Mouse (Mus musculus) CH12.LX (cell line): Measurements from ENCODE around the gene Gm21970. TPM values are rescaled to one million over a fixed set of nuclear protein-coding genes. Genes with fewer than 3 reads are reported as not detected.

Source experiments
- DNase-seq: peaks from one replicate; pipeline ENCODE4 v3.0.0-alpha.2; 2013; ENCODE audit errors: extremely low read depth
- H3K27ac ChIP-seq: 2 replicates; pipeline ENCODE4 v1.5.1; 2012; ENCODE audit warnings: low read depth, mild to moderate bottlenecking, control low read depth, moderate library complexity; ENCODE audit not compliant: insufficient read depth
- H3K27me3 ChIP-seq: replicated peaks from 2 replicates; pipeline ENCODE3; 2012; ENCODE audit warnings: inconsistent platforms
- H3K36me3 ChIP-seq, 2 experiments: replicated peaks in 1 of 2; 2 replicates each; pipeline versions ENCODE3 to v1.6.1; 2012; ENCODE audit warnings: inconsistent platforms in 1 of 2, low read length in 1 of 2, mild to moderate bottlenecking in 1 of 2, mixed read lengths in 1 of 2, moderate library complexity in 1 of 2; ENCODE audit not compliant: control insufficient read depth in 1 of 2, insufficient read depth in 1 of 2
- H3K4me1 ChIP-seq, 2 experiments: 2 replicates each; pipeline ENCODE4 v1.6.1; 2012; ENCODE audit warnings: inconsistent platforms in 1 of 2, moderate library complexity in 1 of 2; ENCODE audit not compliant: insufficient read depth in 2 of 2, control insufficient read depth in 1 of 2
- H3K4me2 ChIP-seq: 2 replicates; pipeline ENCODE4 v1.6.1; 2012; ENCODE audit warnings: low read depth, mild to moderate bottlenecking, control low read depth; ENCODE audit not compliant: poor library complexity, insufficient read depth, severe bottlenecking
- H3K4me3 ChIP-seq, 3 experiments: fragments of 150-350 bp in 1 of 3; sonication (generic) in 1 of 3; replicated peaks in 1 of 3; 2 replicates each; pipeline versions ENCODE3 to v1.5.1; 2011 to 2012; ENCODE audit warnings: low read depth in 2 of 3, low read length in 2 of 3, mild to moderate bottlenecking in 2 of 3, moderate library complexity in 2 of 3, control low read depth in 1 of 3, improper control_type of control experiment in 1 of 3, inconsistent platforms in 1 of 3, mixed read lengths in 1 of 3; ENCODE audit not compliant: poor library complexity in 1 of 3
- H3K79me2 ChIP-seq: replicated peaks from 2 replicates; pipeline ENCODE4 v1.6.1; 2012; ENCODE audit warnings: mild to moderate bottlenecking, moderate library complexity; ENCODE audit not compliant: control insufficient read depth, poor library complexity, insufficient read depth, severe bottlenecking; ENCODE audit errors: extremely low read depth
- H3K9ac ChIP-seq: 2 replicates; pipeline ENCODE4 v1.6.1; 2012; ENCODE audit warnings: low read depth, mild to moderate bottlenecking, control low read depth, moderate library complexity; ENCODE audit not compliant: insufficient read depth
- H3K9me3 ChIP-seq: replicated peaks from 2 replicates; pipeline ENCODE3; 2012; ENCODE audit warnings: low read length, inconsistent platforms, mixed read lengths
- BHLHE40 ChIP-seq: IDR thresholded peaks from 2 replicates; pipeline ENCODE4 v1.6.1; 2011; ENCODE audit warnings: mild to moderate bottlenecking, low read depth, low read length, improper control_type of control experiment
- CHD1 ChIP-seq: IDR thresholded peaks from 2 replicates; pipeline ENCODE4 v1.6.1; 2012; ENCODE audit warnings: low read depth, low read length, improper control_type of control experiment, inconsistent platforms
- CHD2 ChIP-seq: IDR thresholded peaks from 2 replicates; pipeline ENCODE4 v1.6.1; 2011; ENCODE audit warnings: low read length, improper control_type of control experiment
- CTCF ChIP-seq, 2 experiments: IDR thresholded peaks in 1 of 2; conservative IDR thresholded peaks in 1 of 2; 2 replicates each; pipeline ENCODE4 v1.5.1; 2011 to 2012; ENCODE audit warnings: low read depth in 2 of 2, low read length in 2 of 2, improper control_type of control experiment in 1 of 2, inconsistent platforms in 1 of 2, mild to moderate bottlenecking in 1 of 2, moderate library complexity in 1 of 2
- E2F4 ChIP-seq: IDR thresholded peaks from 2 replicates; pipeline ENCODE4 v1.6.1; 2011; ENCODE audit warnings: low read depth, low read length, improper control_type of control experiment; ENCODE audit not compliant: insufficient replicate concordance
- ELF1 ChIP-seq: IDR thresholded peaks from 2 replicates; pipeline ENCODE4 v1.6.1; 2014; ENCODE audit warnings: low read depth, mild to moderate bottlenecking, inconsistent platforms, low read length, improper control_type of control experiment
- EP300 ChIP-seq: IDR thresholded peaks from 2 replicates; pipeline ENCODE4 v1.6.1; 2011; ENCODE audit warnings: low read length, improper control_type of control experiment
- GABPA ChIP-seq: IDR thresholded peaks from 2 replicates; pipeline ENCODE4 v1.6.1; 2012; ENCODE audit warnings: low read depth, low read length, improper control_type of control experiment, inconsistent platforms; ENCODE audit not compliant: insufficient replicate concordance
- HCFC1 ChIP-seq: IDR thresholded peaks from 2 replicates; pipeline ENCODE4 v1.6.1; 2012; ENCODE audit warnings: low read depth, mild to moderate bottlenecking, inconsistent platforms, low read length, improper control_type of control experiment
- IRF4 ChIP-seq: IDR thresholded peaks from 2 replicates; pipeline ENCODE4 v1.6.1; 2014; ENCODE audit warnings: low read depth, mild to moderate bottlenecking, inconsistent platforms, low read length, improper control_type of control experiment
- JUN ChIP-seq: IDR thresholded peaks from 2 replicates; pipeline ENCODE4 v1.6.1; 2011; ENCODE audit warnings: low read depth, mild to moderate bottlenecking, low read length, improper control_type of control experiment, moderate library complexity; ENCODE audit not compliant: insufficient read depth
- JUND ChIP-seq: conservative IDR thresholded peaks from 2 replicates; pipeline ENCODE4 v1.6.1; 2011; ENCODE audit warnings: low read depth, low read length, improper control_type of control experiment
- MAX ChIP-seq: IDR thresholded peaks from 2 replicates; pipeline ENCODE4 v1.6.1; 2011; ENCODE audit warnings: low read length, improper control_type of control experiment
- MAZ ChIP-seq: IDR thresholded peaks from 2 replicates; pipeline ENCODE4 v1.6.1; 2012; ENCODE audit warnings: low read depth, mild to moderate bottlenecking, inconsistent platforms, low read length, improper control_type of control experiment, moderate library complexity
- MYC ChIP-seq: IDR thresholded peaks from 2 replicates; pipeline ENCODE4 v1.6.1; 2011; ENCODE audit warnings: low read depth, mild to moderate bottlenecking, improper control_type of control experiment, low read length
- NELFE ChIP-seq: IDR thresholded peaks from 2 replicates; pipeline ENCODE4 v1.6.1; 2011; ENCODE audit warnings: low read depth, low read length, improper control_type of control experiment
- NRF1 ChIP-seq: IDR thresholded peaks from 2 replicates; pipeline ENCODE4 v1.6.1; 2014; ENCODE audit warnings: low read depth, mild to moderate bottlenecking, inconsistent platforms, low read length, improper control_type of control experiment, moderate library complexity
- PAX5 ChIP-seq: IDR thresholded peaks from 2 replicates; pipeline ENCODE4 v1.6.1; 2012; ENCODE audit warnings: low read length, inconsistent platforms, mixed read lengths
- POLR2A ChIP-seq: IDR thresholded peaks from 2 replicates; pipeline ENCODE4 v1.6.1; 2011; ENCODE audit warnings: low read depth, mild to moderate bottlenecking, improper control_type of control experiment, low read length
- RCOR1 ChIP-seq: conservative IDR thresholded peaks from 2 replicates; pipeline ENCODE4 v1.6.1; 2012; ENCODE audit warnings: low read depth, mild to moderate bottlenecking, inconsistent platforms, low read length, improper control_type of control experiment
- SIN3A ChIP-seq: IDR thresholded peaks from 2 replicates; pipeline ENCODE4 v1.6.1; 2012; ENCODE audit warnings: low read length, improper control_type of control experiment, inconsistent platforms
- SMC3 ChIP-seq: IDR thresholded peaks from 2 replicates; pipeline ENCODE4 v1.6.1; 2011; ENCODE audit warnings: low read depth, low read length, improper control_type of control experiment
- TBP ChIP-seq: conservative IDR thresholded peaks from 2 replicates; pipeline ENCODE4 v1.6.1; 2011; ENCODE audit warnings: low read depth, low read length, improper control_type of control experiment
- TCF12 ChIP-seq: IDR thresholded peaks from 2 replicates; pipeline ENCODE4 v1.6.1; 2014; ENCODE audit warnings: low read depth, mild to moderate bottlenecking, inconsistent platforms, low read length, improper control_type of control experiment
- UBTF ChIP-seq: IDR thresholded peaks from 2 replicates; pipeline ENCODE4 v1.6.1; 2012; ENCODE audit warnings: low read depth, mild to moderate bottlenecking, inconsistent platforms, low read length, improper control_type of control experiment, moderate library complexity
- USF1 ChIP-seq: IDR thresholded peaks from 2 replicates; pipeline ENCODE4 v1.6.1; 2014; ENCODE audit warnings: low read depth, mild to moderate bottlenecking, inconsistent platforms, low read length, improper control_type of control experiment
- USF2 ChIP-seq: conservative IDR thresholded peaks from 2 replicates; pipeline ENCODE4 v1.6.1; 2011; ENCODE audit warnings: low read depth, low read length, improper control_type of control experiment
- ZC3H11A ChIP-seq: IDR thresholded peaks from 2 replicates; pipeline ENCODE4 v1.6.1; 2012; ENCODE audit warnings: low read depth, mild to moderate bottlenecking, inconsistent platforms, low read length, improper control_type of control experiment
- ZNF384 ChIP-seq: IDR thresholded peaks from 2 replicates; pipeline ENCODE4 v1.6.1; 2012; ENCODE audit warnings: low read depth, low read length, improper control_type of control experiment, inconsistent platforms
- dilution Hi-C: fragments of 300-500 bp; cut with MboI; formaldehyde crosslinking; loops from 2 replicates; pipeline ENCODE4 v1.14.3; 2020; ENCODE audit warnings: low sequenced_read_pairs; ENCODE audit not compliant: extremely low pct_unique_long_range_greater_than_20kb, extremely low pct_ligation_motif_present
- in situ Hi-C: fragments of 300-500 bp; cut with MboI; formaldehyde crosslinking; loops from 3 replicates; pipeline ENCODE4 v1.14.3; 2019; ENCODE audit warnings: low sequenced_read_pairs, low pct_ligation_motif_present, low pct_unique_long_range_greater_than_20kb, mixed read lengths
- polyA plus RNA-seq: library from polyadenylated mRNA; unstranded; fragments of >175 nt; gene quantifications from 2 replicates; pipeline ENCODE4 v1.2.1, GENCODE M21; 2012; ENCODE audit warnings: low read depth; ENCODE audit not compliant: insufficient read length
- total RNA-seq, 2 experiments: library from RNA; depleted of rRNA; stranded (reverse); fragments of 300-350 nt in 1 of 2; fragments of >200 nt in 1 of 2; gene quantifications; 2 replicates each; pipeline ENCODE4 v1.2.3; 2012 to 2014

Gm21970 gene
- total and polyA plus RNA-seq, 3 experiments = not detected

DNA sequence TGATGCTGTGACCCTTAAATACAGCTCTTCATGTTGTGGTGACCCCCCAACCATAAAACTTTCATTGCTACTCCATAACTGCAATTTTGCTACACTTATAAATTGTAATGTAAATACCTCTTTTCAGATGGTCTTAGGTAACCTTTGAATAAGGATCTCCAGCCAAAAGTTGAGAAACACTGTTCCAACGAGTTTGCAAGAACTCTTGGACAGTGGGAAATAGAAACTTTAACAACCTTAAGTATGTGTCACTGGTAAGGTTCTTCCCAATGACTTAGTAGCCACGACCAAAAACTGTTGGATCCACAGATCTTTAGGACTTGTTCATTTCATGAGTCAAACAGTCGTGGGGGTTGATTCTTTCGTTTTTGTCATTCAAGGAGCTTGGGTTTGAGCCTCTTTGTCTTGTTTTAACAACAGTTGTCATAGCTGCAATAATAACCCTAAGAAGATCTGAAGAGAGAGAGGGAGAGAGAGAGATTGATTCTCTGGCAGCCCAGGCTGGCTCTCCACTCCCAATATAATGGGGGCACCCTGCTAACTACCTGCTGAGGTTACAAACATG, 72.4 kb downstream of the Gm21970 start:
- H3K27me3 ChIP-seq = no peaks in the 10 kb centered on the region
- no peaks in the 10 kb centered on the region for H3K79me2 ChIP-seq
- no peak overlapping the region for H3K27ac ChIP-seq
- H3K4me3 ChIP-seq = peak overlapping the region; percentile 67 to 74 (median 69)
- TF ChIP-seq TCF12 (no peak), PAX5 (no peak), JUND (no peak), MYC (no peak), CHD2 (no peak)
- TF ChIP-seq, all 38 proteins: peak for 0
- peak overlapping the region; percentile 86 for H3K4me2 ChIP-seq
- peaks cover 11% of the 10 kb centered on the region for H3K9me3 ChIP-seq
- H3K36me3 ChIP-seq = peaks cover 0 to 13% of the 10 kb centered on the region in 2 experiments
- no peak for DNase-seq
- peaks cover 11 to 65% of the 10 kb centered on the region in 2 experiments; a peak in 3 of 4 replicates for H3K4me1 ChIP-seq
- dilution Hi-C loops (no loop called here), in situ Hi-C loops (no loop called here)
- peak overlapping the region; percentile 86 for H3K9ac ChIP-seq

DNA sequence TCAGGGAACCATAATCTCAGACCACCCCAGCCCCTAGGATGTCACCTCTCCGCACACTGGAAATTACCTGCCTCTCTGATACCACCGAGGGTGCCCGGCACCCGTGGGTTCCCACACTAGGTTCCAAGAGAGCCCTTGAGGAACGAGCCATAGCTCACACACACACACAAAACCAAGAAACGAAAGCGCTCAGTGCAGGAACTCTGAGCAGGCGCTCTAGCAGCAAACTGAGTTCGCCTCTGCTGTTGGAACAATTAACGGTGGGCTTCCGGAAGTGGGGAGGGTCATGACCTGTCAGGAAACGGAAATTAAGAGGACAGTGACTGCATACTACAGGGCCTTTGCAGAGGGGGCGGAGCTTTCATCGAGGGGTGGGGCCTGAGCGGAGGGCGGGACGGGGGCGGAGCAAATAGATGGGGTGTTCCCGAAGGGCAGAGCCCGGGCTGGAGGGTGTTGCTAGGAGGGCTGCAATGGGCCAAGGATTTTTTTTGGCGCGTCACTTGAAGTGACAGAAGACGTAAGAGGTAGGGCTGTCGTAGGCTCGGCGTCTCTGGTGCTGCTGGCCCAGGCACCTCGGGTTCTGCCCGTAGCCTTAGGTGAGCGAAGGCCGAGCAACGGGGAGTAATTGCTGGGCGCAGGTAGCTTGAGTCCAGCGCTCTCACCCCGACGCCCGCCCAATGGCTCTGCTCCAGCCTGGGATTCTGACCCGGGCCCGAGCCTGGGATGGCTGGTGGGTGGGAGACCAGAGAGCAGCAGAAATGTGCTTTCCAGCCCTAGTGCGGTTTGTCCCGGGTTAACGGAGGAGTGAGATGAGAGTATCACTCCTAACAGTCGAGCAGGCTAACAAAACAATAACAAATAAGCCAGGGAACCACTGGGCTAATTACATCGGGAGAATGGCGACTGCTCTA, 73.3 kb downstream of the Gm21970 start:
- H3K9ac ChIP-seq = peak overlapping the region; percentile 86
- no peaks in the 10 kb centered on the region for H3K27me3 ChIP-seq
- peak; percentile 98 for DNase-seq
- H3K36me3 ChIP-seq = peaks cover 0 to 21% of the 10 kb centered on the region in 2 experiments
- H3K4me1 ChIP-seq = peaks cover 8 to 57% of the 10 kb centered on the region in 2 experiments; a peak in 3 of 4 replicates
- peaks cover 12% of the 10 kb centered on the region for H3K9me3 ChIP-seq
- dilution Hi-C loops (no loop called here), in situ Hi-C loops (no loop called here)
- peak overlapping the region; percentile 86 for H3K4me2 ChIP-seq
- peak overlapping the region; percentile 67 to 74 (median 69) for H3K4me3 ChIP-seq
- peak overlapping the region; percentile 39 for H3K27ac ChIP-seq
- no peaks in the 10 kb centered on the region for H3K79me2 ChIP-seq
- TF ChIP-seq MYC = peak; percentile 16; the same call in 1 of the 2 replicates
- TF ChIP-seq NELFE = peak; percentile 97
- peak; percentile 82 for TF ChIP-seq ZNF384
- no peak for TF ChIP-seq PAX5
- no peak for TF ChIP-seq USF2
- TF ChIP-seq SIN3A = peak; percentile 95
- TF ChIP-seq ZC3H11A = no peak
- TF ChIP-seq SMC3 = peak; percentile 5
- TF ChIP-seq E2F4 = peak; percentile 85; the same call in 1 of the 2 replicates
- TF ChIP-seq JUND = peak; percentile 27; the same call in 1 of the 2 replicates
- TF ChIP-seq CTCF (conservative IDR thresholded peaks at IDR 0.05 in 1 of 2, IDR thresholded peaks at IDR 0.05 in 1 of 2; ENCODE audit: low read depth in 2 of 2, low read length in 2 of 2) = no peak
- no peak for TF ChIP-seq UBTF
- peak; percentile 90 for TF ChIP-seq TCF12
- TF ChIP-seq BHLHE40 = peak; percentile 40
- TF ChIP-seq MAZ = peak; percentile 94
- TF ChIP-seq MAX = peak; percentile 72; the same call in 1 of the 2 replicates
- peak; percentile 63; the same call in 1 of the 2 replicates for TF ChIP-seq RCOR1
- peak; percentile 89 for TF ChIP-seq HCFC1
- TF ChIP-seq TBP = peak; percentile 94
- TF ChIP-seq GABPA = no peak; the same call in 1 of the 2 replicates
- TF ChIP-seq JUN = no peak
- TF ChIP-seq POLR2A = peak; percentile 99
- no peak for TF ChIP-seq EP300
- 0 out of 2 replicates have a peak, but pooled peaks have one; percentile 52 for TF ChIP-seq CHD1
- TF ChIP-seq USF1 = no peak
- TF ChIP-seq ELF1 = peak; percentile 93
- peak; percentile 71 for TF ChIP-seq IRF4
- peak; percentile 71 for TF ChIP-seq NRF1
- peak; percentile 84 for TF ChIP-seq CHD2
